Mouse (Mus musculus) right cerebral cortex, postnatal 14 days (tissue): ENCODE results near the gene Tcea3.

Experiments used
- DNase-seq: peaks from one replicate; pipeline ENCODE4 v3.0.0; 2022

Gene Tcea3

DNA sequence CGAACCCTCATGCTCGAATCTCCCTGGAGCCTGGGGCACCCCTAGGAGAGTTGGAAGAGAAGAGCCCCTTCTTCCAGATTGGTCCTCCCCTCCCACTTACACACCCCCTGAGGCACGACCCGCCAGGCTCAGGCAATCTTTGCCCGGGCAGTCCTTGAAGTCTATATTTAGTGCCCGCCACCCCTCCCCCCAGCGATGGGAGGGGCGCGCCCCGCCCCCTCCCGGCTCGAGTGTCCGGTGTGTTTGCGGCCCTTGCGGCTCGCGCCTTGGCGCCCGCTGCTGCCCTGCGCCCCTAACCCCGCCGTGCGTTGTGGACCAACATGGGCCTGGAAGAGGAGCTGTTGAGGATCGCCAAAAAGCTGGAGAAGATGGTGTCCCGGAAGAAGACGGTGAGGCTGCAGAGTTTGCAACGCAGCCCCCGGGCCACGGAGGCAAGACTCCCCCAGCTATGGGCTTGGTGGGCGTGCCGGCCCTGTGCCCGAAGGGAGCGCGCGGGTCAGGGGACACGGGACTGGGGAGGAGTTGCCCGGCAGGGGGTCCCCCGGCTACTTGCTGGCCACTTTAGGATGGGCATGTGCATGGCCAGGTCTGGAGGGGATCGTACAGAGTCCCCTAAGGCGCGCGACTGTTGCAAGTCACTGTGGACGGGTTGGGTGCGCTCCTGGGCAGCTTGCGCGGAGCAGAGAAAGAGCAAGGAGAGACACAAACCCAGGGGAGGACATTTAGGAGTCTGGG lies at the start of gene Tcea3:
Tcea3 (plus strand) TSS at position 1 of the 735 bp plus-strand sequence.
- no peak for DNase-seq

DNA sequence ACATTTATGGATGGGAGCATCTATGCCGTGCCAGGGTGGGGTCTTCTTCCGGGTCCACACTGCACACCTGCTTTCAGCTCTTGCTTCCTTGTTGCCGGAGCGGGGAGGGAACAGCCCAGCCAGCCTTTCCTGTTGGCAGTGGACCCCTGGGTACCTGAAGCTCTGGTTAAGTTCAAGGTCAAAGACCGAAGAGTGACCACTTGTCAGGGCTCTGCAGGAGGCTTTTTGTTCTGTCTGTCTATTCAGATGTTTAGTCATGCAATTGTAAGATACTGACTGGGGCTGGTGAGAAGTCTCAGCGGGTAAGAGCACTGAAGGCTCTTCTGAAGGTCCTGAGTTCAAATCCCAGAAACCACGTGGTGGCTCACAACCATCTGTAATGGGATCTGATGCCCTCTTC lies 48.7 kb upstream of the Tcea3 start:
- DNase-seq: no peak

DNA sequence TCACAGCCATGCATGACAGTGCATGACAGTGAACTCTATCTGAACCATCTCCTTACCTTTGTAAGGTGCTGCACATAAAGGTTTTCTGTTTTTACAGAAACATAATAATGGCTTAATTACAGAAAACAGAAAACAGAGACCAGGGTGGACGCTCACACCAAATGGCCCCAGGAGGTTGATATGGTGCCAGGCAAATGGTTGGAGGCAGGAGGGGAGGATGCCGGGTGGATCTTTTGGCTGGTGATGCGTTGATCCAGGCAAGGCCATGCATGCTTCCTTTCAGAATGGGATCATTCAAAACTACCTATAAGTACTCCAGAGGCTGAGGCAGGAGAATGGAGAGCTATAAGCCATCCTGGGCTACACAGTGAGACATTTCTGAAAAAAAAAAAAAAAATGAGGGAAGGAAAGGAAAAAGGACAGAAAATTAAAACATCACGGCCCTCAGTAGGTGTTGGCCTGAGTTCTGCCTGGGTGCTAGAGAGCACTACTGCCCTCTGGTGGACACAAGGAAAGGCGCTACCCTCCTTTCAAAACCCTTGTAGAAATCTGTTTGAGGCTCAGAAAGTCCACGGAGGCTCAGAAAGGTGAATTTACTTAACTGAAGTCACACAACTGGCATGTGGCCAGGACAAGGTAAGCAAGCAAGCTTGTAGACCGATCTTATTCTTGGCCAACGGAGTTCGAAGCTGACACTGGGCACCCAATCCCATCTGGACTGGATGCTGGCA lies 47.8 kb upstream of the Tcea3 start:
- DNase-seq: peak; percentile 29

DNA sequence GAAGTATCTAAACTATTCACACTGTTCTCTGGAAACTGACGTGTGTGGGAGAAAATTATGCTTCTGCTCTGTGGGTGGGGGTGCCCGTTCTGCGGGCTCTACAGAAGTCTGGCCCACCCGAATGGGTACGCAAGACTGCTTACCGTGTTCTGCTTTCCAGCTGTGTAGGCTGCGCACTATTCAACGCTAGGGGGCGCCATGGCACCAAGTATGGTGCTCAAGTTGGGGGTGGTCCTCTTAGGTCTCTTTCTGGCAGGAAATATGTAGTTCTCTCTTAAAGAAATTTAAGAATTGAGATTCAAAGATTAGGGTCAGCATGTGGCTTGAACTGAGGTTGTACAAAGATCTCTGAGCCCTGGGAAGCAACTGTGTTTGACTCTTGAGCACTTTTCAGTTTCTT lies 45.0 kb upstream of the Tcea3 start:
- DNase-seq: peak; percentile 77

DNA sequence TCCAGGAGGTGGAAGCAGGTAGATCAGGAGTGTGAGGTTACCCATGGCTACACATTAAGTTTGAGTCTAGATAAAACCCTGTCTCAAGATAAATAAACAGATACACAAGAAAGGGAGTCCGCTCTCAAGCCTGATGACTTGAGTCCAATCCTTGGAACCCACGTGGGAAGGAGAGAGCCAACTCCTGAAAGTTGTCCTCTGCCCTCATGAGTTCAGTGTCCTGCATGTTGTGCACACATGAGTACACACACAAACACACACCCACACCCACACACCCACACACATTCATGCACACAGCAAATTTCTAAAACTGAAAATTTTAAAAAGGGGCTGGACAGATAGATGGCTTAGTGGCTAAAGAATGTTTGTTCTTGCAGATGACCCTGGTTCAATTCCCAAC lies 42.8 kb upstream of the Tcea3 start:
- no peak for DNase-seq

DNA sequence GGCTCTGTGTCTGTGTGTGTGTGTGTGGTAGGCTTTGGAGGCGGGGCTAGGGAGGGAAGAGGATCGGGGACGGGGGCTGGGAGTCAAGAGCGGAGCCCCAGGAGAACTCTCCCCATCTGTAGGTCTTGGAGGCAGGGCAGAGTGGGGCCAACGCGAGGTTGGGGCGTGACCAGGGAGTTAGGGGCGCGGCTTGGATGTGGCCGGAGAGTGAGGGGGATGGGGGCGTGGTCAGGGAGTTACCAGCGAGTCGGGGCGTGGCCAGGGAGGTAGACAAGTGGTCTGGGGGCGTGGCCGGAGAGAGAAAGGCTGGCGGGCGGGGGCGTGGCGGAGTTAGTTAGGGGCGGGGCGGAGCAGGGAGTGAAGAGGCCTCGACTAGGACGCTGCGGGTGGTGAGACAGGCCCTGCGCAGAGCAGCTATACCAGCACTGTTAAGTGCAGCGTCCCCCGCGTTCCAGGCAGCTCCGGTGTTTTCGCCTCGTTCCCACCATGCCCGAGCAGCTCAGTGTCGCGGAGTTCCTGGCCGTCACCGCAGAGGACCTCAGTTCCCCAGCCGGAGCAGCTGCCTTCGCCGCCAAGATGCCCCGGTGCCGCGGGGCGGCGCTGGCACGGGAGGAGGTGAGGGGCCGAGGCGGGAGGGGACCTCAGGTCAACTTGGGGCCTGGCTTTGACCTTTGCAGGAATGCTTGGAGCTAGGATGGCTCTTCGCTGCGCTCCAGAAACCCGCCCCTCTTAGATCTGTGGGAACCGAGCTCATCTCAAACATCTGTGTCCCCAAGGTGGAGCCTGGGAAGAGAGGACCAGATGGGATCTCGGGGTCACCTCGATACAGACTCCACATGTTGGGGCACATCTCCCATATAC lies 41.3 kb upstream of the Tcea3 start, which contains the start of gene Asap3:
Asap3 (plus strand) TSS at position 333 of the 861 bp plus-strand sequence.
- peak; percentile 89 for DNase-seq

DNA sequence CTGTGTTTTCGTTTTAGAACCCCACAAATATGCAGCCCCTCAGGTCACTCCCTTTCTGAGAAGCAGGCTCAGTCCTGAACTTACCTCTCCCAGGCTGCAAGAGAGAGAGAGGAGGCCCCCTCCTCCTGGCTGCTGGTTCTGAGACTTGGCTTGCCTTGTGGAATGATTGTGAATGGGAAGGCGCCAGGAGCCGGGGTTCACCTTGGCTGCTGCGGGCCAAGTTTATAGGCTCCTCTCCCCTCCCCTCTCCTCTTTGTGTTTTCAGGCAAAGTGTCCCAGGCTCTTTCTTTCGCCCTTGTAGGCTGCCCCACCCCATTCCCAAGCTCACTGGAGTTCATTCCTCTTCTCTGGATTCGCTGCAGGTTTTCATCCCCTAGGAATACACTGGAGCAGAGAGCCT lies 40.6 kb upstream of the Tcea3 start:
- DNase-seq: no peak

DNA sequence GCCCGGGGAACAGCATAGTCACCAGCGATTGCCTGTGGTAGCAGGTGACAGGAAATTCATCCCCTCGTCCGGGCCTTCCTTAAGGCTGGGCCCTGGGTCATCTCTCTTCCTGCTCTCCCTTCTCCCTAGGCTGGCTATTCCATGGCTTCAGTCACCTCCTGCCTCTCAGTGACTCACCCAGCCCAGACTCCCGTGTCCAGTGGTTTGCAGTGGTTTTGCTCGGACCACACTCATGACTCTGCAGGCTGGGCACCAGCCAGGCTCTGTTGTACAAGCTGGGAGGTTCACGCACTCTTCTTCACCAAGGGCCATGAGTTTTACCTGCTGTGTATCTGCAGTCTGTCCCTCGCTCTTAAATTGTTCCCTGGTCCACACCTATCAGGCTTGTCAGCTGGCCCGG lies 36.6 kb upstream of the Tcea3 start:
- no peak for DNase-seq

DNA sequence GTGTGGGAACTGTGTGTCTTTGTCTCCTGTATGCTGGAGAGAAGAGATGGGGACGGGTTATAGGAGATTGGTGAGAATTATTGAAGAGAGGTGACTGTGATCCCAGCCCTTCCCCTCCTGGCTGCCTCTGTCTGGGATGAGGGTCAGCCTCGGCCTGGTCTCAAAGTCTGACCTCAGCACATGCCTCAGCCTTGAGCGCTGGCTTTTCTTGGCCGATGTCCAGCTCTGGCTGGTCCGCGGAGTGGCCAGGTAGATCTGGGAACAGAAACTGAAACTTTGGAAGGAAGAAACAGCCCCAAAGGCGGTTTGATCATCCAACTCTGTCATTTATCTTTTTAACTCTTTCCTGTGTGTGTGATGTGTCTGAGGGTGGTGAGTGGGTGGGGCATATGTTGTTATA lies 33.9 kb upstream of the Tcea3 start:
- no peak for DNase-seq

DNA sequence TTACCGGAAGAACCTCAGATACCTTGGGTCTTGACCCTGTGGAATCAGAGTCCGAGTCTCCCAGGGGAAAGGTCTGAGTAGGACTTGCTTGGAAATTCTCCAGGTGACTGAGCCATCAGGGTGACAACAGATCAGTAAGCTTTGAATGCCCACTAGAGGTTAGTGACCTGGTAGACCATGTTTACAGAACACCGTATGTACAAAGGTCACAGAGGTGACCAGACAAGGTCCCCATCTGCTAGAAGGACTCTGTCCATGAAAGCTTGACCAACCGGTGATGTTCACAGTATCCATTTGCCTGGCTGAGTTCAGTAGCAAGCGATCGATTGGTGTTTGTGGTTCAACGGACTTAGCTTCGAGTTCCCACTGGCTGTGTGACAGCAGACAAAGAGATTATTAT lies 32.7 kb upstream of the Tcea3 start:
- DNase-seq: no peak

DNA sequence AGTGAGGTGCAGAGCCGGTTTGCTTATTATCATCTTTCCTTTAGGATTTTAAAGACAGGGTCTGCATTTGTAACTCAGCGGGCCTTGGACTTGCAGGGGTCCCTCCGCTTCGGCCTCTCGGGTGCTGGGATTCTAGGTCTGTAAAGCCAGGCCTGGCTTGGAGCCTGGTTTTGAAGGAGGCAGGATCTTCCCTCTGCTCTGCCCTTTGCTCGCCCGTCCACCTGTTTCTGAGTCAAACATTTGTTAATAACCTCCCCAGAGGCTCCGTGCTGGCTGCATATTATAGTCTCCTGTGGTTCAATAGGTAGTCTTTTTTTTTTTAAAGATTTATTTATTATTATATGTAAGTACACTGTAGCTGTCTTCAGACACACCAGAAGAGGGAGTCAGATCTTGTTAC lies 32.0 kb upstream of the Tcea3 start:
- no peak for DNase-seq

DNA sequence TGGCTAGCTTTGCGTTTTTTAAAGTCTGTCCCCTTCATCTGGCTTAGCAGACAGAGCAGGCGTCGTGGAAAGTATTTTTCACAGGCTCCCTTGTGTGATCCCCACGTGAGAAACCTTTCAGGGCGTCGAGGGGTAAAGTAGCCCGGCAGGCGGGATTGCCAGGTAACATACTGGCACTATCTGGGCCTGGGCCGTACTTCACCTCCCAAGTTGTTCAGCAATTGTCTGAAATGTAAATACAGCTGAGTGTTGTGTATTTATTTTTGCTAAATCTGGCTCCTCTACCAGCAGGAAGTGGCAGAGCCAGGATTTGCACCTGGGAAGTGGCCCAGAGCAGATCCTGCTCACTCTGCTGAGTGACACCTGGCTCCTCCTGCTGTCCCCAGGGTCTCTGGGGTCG lies 30.5 kb upstream of the Tcea3 start:
- no peak for DNase-seq

DNA sequence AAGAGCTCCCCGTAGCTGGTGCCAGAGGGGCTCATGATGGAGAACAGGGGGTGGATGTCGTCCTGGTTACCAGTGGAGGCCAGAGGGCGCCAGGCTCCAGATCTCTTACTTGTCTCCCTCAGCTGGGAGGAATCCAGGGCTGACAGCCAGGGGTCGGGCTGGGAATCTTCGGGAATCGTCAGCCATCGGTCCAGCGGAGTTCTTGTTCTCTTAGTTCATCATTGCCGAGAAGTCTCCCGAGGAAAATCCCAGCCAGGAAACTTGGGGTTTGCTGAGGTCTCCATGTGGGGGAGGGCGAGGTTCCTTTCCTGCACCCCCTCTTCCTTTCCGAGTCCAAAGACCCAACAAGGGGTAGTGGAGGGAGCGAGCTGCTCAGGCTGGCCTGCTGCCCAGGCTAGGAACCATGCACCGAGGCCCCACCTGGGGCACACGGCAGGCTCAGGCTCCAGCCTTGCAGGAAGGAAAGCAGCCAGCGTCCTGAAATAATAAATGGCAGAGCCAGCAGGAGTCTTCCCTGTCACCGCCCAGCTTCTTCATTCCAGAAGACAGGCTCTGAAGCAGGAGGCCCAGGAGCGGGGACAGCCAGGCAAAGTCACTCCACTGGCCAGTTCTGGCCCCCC lies 28.8 kb upstream of the Tcea3 start:
- DNase-seq: peak; percentile 45

DNA sequence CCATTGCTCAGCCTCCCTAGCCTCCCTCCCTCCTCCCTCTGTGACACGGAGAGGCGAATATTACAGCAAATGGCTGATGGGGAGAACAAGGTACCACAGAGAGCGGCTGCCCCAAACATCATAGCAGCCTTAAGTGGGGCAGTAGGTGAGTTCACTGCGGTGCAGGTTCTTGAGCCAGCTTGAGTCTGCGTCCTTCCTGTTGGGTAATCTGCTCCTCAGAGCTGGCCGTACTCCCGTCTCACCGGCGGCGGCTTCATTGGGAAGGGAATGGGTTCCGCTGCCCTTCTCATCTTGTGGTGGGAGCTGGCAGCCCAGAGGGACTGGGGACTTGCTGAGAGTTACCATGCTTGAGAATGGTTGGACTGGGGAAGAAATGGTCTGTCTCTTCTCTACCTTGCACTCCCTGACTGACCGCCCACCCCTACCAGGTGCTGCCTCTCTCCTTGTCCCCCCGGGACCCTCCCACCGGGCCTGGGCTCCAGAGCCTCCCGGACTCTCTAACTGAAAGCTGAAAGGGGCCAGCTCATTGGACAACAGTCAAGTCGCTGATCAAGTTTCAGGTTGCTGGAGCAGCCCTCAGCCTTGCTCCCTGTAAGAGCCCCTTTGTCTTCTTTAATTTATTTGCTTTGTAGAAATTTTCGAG lies 27.3 kb upstream of the Tcea3 start:
- no peak for DNase-seq

DNA sequence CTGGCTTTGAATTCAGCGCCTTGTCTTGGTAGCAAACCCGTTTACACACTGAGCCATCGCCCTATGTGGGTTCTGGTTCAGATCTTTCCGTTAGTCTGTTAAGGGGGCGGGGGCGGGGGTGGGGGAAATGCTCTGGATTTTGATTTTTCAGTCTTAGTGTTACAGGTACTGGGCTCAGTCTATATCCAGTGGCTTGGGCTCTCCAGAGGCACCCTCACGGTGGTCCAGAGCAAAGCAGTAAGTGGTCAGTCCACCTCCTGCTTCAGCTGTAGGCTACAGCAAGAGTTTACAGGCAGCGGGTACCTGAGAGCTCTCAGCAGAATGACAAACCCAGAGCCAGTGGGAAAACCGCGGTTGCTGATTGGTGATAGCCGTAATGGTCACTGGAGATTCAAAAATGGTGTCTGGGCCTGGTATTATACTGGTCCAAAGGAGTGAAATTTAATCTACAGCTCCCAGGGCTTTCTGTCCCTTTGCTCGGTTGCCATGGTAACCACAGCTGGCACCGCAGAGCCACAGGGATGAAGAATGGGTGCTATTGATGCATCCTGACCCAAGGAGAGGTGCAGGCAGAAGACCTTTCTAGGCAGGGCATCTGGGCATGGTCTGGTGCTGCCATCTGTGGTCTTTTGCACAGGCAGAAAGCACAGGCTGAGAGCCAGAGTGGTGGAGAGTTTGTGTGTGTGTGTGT lies 23.8 kb upstream of the Tcea3 start:
- peak; percentile 43 for DNase-seq

DNA sequence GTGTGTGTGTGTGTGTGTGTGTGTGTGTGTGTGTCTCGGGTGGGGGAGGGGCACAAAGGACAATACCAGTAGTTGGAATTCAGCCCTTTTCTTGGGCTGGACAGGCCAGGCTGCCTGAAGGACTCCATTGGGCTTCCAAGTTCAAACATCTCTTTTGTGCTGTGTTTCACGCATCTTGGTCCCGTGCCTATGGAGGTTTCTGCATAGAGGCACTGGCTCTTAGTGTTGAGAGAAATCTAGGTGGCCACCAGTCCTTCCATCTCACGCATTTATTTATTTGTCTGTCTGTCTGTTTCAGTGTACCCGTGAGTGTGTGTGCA lies 23.3 kb upstream of the Tcea3 start:
- DNase-seq: peak; percentile 39

DNA sequence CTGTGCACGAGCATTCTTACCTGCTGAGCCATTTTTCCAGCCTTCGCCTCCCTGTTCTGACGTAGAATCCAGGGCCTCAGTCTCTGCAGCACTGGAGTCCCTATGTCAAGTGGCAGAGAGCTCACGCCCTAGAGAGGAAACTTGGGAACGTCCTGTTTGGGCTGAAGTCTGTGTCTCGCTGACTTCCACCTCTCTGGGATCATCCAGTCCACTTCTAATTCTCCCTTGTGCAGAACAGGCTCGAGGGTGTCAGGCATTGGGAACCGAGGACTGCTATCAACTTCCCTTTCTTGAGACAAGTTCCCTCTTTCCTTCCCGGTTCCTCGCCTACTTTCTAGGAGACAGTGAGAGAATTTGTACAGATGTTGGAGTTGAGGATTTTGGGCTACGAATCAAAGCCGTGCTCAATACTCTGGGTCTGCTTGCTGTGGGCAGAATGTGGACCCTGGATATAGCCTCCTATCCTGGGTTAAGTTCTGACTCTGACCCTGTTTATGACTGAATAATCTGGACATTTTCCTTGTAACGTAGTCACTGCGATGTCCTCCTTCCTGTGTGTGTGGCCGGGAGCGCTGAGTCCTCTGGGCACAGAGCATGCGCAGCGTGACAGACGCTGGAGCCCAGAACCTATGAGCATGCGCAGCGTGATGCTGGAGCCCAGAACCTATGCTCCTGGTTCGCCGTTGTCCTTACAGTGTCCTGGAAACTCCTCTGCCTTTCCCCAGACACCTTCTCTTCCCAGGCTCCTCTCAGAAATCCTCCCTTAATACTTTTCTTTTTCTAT lies 22.7 kb upstream of the Tcea3 start:
- no peak for DNase-seq

DNA sequence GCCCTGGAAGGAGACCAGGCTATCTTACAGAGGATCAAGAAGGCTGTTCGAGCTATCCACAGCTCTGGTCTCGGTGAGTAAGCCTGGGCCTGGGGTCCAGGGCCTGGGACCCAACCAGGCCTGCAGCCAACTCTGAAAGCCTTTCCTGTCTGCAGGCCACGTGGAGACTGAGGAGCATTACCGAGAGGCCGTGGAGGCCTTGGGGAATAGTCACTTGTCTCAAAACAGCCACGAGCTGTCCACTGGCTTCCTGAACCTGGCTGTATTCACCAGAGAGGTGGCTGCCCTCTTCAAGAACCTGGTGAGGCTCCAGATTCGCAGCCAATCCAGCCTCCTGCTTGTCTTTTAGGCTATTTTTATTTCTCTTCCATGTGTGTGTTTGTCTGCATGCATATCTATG lies 20.1 kb upstream of the Tcea3 start:
- no peak for DNase-seq

DNA sequence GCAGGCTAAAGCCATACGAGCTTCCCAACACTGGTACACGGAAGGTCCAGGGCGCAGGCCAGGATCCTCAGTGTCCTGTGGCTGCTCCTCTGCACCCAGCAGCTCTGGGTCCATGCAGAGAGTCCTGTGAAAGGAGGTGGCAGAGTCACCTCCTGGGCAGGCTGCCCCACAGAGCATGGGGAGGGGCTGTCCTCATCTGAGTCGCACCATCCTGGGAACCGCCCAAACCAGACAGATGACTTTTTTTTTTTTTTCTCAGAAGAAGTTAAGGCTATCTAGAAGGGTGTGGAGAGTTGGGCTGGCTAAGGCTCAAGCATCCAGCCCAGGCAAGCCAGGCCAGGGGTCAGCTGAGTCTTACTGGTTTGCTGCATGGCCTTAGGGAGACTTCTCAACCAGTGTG lies 18.9 kb upstream of the Tcea3 start:
- DNase-seq: no peak

DNA sequence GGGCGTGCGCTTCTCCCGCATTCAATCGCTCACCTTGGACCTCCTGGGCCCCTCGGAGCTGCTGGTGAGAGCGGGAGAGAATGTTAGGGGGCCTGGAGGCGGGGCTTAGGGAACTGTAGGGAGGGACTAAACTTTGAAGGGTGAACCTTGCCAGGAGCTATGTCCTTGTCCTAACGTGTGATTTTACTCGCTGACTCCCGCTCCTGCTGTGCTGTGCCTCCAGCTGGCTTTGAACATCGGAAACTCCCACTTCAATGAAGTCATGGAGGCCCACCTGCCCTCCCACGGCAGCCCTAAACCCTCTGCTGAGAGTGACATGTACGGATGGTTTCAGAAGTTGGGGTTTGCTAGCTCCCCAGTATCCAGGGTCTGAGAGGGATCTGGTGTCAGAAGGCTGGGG lies 8.9 kb upstream of the Tcea3 start:
- DNase-seq: no peak

DNA sequence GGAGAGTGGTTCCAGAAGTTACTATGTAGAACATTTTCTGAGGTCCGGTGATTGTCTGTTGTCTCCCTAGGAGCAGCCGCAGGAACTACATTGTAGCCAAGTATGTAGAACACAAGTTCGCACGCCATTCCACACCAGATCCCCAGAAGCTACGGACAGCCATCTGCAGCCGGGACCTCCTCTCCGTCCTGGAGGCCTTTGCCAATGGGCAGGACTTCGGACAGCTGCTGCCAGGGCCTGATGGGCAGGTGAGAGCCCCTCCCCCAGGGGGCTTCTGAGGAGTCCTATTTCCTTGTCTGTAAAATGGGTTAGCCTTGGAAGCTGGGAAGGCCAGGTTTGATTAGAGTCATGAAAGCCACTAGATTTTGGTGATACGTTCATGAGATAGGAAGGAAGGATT lies 8.4 kb upstream of the Tcea3 start:
- no peak for DNase-seq
